Mouse (Mus musculus) fat pad, adult 2 months (tissue): ENCODE data around the gene Optc.

Source experiments
- DNase-seq: peaks from one replicate; pipeline ENCODE4 v3.0.0-alpha.2; 2011; ENCODE audit warnings: low read depth, low spot score; ENCODE audit errors: extremely low read depth

Gene Optc

DNA sequence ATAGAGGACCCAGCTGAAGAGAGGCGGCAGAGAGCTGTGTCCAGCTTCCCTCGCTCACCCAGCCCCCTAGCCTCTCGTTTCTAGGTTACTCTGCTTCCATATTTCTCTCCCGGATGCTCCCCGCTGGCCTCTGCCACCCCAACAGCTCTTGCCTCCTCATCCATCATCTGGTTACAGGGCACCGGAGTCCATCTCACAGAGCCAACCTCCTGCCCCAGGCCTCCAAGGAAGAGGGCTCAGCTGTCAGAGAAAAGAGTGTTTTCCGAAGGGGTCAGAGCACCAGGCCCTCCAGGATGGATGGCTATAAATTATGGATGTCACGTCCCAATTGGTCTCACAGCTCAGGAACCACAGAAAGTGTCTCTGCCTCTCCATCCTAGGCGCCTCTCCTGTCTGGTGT lies 23.1 kb downstream of the Optc start:
- DNase-seq, result no peak

DNA sequence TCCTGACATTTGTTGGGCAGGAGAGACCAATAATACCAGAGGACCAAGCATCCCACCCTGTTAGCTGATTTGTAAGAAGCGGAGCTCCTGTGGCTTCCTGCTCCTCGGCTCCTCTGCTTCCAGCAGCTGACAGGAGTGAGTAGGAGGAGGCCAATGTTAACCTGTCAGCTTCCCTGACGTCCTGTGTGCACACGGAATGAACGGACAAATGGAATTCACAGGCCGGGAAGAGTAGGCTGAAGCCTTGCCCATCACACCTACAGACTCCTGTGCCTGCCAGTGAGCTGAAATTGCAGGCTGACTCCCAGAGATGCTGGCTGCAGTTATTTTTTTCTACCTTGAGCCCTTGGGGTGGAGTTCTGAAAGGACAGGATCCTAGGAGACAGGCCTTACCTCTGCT lies 23.7 kb downstream of the Optc start:
- DNase-seq, result no peak

DNA sequence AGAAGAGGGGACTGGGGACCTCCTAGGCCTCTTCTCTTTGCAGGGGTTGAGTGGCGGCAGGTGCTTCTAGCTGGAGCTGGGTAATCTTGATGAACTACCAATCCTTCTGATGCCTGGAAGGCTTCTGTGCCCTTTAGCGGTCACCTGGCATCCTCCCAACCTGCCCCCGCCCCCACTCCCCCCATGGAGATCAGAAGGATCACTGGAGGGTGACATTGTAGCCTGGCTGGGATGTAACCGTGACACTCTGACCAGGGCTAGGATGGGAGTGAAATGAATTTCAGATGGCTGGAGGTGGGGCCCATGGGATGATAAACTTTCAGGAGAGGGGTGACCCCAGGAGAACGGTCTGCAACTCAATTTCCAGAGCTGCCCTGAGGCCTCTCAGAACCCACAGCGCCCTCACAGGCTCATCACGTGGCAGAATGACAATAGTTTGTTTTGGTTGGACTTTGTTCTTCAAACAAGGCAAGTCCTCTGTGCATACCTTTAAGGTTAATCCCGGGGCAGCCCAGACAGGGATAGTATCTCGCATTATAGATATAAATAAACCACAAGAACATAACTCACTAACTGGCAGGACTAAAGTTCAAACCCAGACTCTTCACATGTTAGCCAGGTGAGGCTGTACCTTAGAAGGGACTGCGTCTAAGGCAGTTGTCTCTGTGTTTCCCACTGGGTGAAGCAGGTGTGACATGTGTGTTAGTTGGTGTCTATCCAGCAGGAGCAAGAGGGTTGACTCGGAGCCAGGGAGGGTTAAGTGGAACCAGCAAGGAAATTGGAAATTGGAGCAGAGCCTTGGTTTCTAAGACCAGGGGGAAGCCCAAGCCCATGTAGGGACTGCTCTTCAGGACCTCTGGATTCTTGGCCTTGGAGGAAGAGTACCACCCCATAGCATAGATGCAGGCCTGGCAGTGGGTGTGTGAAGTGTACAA lies 25.2 kb downstream of the Optc start:
- no peak for DNase-seq

DNA sequence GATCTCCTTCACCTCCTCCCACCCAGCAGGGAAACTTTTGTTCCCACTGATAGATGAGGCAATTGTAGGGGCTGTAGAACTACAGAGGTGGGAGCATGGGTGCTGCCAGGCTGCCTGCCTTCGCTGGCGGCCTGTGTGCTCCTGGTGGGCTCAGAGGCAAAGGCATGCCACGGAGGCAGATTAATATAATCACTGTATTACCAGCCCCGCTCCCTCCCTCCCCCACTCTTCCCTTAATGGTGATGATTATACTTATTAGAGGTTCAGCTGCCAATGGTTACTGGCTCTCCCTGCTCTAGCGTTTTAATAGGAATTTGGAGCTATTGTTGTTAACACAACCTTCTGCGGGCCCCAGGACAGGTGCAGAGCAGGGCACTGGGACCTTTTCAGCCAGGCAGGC lies 26.0 kb downstream of the Optc start:
- no peak for DNase-seq

DNA sequence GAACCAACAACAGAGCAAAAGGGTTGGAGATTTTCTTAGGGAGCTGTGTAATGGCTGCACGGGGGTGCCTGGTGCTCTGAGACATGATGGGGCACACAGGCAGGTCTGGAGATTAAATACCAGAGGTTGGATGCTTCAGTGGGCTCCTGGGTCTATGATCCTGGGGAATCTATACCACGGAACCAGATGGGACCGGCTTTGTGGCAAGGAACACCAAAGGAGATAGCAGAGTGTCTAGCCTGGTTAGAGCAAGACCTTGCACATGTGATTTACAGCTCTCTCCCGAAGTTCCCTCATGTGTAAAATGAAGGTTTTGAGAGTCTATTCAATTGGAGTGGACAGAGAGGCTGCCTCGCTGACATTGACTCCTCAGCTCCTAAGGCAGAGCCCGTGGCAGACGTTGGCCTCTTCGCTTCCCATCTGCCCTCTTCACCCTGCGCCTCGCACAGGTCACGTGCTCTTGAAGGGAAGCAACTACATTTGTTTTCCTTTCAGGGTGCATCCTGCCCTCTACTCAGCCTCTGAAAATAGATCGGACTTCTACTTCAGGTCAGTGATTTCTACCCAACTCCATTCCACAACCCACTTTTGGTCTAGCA lies 28.9 kb downstream of the Optc start:
- DNase-seq, result no peak

DNA sequence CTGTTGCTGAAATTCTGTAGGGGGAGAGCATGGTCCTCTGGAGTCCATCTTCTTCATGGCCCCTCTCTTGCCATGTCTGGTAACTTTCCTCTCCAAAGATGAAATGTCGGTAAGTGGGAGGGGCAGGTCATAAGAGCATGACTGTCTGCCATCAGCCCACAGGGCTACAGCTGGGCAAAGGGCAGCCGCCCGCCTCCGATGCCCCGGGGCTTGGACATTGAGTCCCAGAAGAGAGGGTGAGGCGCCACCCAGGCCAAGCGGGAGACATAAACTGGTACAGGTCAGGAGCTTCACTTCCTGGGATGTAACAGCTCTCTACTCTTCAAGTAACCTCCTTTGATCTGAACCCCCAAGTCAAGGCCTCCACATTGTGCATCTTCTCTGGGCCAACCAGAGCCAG lies 30.9 kb downstream of the Optc start:
- no peak for DNase-seq

DNA sequence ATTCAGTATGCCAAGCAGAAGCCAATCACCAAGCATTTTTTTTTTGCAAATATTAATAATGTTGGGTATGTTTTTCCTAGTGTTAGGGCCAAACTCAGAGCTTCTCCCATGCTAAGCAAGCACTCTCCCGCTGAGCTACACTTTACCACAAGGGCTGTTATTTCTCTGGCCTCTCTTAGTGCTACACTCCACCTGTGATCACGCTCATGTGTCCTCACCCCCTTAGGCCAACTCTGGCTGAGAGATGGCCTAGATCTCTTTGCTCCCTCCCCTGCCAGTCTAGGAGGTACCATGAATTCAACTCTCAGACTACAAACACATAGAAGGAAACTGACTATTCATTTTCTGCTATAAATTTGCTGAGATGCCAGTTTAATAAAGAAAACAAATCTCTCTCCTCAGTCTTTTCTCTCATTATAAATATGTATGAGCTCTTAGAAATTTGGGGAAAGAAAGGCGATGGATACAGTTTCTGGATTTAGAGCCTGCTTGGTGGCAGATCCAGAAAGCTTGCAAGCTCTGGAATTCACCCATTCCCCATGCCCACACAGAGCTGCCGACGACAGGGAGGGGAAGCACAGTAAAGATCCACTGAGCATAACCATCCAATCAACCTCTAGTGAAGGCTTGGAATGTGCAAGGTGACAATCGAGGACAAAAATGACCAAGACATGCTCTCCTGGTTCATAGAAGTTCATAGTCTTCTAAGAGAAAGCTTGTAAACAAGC lies 34.5 kb downstream of the Optc start:
- no peak for DNase-seq

DNA sequence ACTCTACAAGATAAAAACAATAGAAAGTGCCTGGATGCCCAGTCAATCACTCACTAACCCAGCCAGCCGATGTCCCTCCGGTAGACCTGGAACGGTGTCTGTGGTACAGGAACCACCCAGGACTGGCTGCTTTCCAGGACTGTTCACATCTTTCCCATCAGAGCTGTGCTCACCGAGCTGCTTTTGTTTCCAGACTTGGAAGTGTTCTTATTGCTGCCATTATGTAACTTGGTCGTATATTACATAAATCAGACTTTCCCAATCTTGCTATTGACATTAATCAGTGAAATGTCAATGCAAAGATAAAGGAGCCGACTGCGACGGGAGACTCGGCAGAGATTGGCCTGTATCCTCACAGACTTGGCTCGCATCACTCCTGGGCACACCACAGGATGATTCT lies 36.6 kb downstream of the Optc start:
- DNase-seq, result peak; percentile 93

DNA sequence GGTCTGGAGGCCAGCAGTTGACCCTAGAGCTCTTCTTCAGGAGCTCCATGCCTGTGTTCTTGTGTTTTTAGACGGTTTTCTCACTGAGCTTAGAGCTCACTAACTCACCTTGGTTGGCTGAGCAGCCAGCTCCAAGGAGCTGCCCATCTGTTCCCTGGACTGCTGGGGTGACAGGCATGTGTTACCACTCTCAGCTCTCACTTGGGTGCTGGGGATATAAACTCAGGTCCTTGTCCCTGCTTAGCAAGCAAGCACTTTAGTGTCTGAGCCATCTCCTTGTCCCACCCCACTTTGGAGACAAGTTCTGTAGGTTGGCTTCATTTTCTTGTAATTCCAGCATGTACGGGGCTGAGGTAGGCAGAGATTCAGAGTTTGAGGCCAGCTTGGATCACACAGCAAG lies 38.6 kb downstream of the Optc start:
- DNase-seq, result no peak

DNA sequence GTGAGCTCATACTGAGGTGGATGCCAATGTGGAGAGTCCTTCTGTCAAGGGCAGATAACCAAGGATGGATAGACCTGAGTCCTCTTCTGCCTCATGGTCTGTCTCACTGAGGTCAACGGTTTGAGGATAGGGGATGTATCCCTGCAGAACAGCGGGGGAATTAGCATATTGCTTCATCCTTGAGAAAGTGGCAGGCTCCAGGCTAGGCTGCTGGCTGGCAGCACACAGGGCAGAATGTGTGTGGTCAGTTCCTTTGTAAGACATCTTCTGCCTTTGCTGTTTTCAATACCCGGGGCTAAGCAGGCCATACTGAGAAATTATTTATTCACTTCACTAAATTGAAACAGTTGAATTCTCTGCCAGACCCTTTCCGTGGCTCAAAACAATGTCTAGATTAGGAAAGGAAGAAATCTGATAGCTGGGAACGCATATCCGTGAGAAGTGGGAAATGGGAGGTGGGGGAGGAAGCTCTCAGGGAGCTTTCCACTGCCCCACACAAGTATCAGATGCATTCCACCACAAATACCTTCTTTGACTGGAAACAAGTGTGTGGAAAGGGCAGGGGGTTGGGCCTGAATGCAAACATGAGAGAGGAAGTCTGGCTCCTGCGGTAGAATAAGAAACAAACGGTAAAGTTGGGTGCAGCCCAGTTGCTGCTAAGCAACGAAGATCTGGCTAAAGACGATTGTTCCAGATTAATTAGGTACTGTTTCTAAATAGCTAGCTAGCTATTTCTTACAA lies 44.4 kb downstream of the Optc start:
- DNase-seq, result no peak

DNA sequence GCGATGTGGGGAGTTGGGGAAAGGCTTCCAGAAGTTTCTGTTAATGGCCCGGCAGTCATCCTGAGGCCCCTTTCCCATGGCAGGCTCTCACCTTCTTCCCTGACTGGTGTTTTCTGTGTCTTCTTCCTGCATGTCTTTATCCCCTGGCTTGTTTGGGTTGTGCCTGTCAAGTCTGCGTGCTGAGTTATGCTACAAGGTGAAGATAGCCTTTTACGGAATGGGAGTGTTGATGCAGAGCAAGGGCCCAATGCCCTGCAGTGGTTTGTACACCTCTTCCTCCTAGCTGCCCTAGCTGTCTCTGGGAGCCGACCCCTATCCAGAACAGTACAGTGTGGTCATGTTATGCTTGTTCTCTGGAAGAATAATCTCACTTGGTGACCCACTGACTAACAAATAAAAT lies 46.8 kb downstream of the Optc start:
- DNase-seq, result no peak

DNA sequence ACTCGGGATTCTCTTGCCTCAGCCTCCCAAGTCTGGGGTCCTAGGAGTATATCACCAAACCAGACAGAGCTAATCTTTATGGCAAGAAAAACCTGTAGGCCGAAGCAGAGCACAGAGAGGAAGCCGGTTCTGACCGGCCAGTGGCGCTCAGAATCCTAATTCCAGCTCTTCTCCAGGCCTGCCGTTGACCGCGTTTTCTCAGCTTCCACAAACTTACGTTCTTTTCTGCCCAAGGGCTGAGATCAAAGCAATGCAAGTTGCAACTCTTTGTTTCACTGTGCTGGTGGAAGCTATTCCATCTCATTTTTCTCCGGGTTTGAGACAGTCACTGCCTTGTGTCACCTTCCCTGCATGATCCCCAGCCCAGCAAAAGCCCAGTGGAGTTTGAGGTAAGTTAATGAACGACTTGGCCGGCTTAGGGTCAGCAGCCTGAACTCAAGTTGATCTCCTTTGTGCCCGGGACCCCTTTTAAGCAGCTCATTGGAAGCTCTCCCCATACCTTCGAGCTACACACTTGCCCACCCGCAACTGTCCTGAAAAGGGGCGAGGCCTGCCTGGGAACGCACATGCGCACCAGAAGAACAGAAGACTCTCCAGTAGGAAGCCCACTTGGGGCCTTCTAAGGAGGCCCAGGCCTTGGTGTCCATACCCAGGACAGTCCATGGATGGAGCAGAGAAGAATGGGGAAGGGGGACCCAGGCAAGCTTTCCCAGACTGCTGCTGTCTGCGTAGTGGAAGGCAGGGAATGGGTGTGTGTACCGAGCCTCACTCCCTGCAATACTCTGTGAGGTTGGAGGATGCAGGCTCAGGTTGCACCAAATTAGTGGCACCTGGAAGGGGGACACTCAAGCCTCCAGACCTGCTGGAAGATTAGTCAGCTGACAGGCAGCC lies 47.7 kb downstream of the Optc start:
- DNase-seq, result no peak

DNA sequence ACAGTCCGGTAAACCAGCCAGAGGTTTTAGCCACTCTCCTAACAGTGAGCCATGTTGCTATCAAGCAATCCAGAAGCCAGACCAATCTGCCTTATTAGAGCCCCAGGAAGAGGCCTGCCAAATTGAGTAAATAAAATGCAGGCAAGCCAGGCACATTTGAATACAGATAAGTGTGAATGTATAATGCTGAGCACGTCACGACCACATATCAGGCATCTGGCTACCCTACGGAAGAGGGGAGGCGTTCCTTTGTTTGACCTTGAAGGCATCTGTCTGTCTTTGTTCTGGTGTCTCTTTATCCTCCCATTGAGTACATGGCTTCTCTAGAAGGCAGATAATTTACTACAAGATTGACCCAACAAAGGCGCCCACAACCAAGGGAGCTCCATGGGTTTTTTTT lies 48.5 kb downstream of the Optc start:
- DNase-seq, result no peak

DNA sequence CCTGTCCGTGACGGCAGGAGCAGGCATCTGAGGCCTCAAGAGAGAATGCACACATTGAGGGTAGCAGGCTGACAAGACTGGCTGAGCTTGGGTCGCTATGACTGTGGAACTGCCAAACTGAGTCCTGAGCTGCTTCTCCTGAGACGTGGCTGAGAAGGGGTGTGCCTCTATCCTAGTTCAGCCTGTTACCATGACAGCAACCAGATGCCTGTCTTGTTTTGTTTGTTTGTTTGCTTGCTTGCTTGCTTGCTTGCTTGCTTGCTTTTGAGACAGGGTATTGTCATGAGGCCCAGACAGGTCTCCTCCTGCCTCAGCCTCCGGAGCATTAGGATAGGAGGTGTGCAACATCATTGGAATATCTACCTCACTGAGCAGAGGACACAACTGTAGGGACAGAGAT lies 50.0 kb downstream of the Optc start:
- DNase-seq, result no peak

DNA sequence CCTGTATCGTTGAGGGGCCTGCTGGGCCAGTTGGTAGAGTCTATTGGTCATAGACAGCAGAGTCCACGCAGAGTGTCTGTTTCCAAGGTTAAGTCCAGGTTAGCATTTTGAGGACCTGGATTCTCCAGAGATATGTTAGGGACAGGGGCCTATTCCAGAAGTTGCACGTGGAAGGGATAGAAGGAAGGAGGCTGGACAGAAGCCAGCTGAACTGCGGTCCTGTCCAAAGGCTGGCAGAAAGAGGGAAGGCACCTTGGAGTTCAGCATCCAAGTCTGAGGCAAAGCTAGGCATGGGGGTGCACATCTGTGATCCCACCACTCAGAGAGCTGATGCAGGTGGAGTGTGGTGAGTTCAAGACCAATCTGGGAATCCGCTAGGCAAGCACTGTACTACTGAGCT lies 50.6 kb downstream of the Optc start:
- no peak for DNase-seq

DNA sequence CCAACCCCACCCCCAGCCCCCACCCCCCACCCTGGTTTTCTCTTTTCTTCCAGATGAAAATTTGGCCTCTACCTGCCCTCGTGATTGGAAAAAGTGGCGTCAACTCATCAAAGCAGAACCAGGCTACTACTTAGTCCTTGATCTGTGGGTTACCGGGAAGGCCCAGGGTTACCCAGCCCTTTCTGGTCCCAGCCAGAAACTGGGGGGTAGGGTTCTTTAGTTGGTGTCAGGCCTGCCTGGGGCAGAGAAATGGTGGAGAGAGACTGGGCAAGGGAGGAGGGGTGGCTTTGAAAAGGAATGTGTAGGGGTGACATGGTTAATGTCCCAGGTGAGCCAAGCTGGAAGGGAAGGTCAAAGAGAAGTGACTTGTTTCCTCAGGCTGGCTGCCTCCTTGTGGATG lies 51.1 kb downstream of the Optc start:
- no peak for DNase-seq

DNA sequence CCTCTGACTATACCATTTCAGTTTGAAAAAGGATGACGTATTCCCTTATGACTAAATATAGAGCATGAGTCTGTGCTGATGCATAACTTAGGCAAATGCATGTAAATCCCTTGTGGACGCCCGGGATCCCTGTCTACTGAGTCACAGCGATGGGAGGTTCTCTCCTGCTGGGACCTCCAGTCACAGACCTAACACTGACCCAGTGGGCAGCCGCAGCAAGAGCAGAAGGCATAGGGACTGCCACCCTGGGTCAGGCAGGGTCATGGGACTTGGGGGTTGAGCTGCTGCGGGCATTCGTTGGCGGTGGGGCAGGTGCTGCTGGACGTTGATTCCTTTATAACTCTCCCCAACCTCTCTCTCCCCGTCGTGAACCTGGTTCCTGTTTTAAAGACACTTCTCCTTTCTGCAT lies 51.7 kb downstream of the Optc start:
- DNase-seq, result no peak

DNA sequence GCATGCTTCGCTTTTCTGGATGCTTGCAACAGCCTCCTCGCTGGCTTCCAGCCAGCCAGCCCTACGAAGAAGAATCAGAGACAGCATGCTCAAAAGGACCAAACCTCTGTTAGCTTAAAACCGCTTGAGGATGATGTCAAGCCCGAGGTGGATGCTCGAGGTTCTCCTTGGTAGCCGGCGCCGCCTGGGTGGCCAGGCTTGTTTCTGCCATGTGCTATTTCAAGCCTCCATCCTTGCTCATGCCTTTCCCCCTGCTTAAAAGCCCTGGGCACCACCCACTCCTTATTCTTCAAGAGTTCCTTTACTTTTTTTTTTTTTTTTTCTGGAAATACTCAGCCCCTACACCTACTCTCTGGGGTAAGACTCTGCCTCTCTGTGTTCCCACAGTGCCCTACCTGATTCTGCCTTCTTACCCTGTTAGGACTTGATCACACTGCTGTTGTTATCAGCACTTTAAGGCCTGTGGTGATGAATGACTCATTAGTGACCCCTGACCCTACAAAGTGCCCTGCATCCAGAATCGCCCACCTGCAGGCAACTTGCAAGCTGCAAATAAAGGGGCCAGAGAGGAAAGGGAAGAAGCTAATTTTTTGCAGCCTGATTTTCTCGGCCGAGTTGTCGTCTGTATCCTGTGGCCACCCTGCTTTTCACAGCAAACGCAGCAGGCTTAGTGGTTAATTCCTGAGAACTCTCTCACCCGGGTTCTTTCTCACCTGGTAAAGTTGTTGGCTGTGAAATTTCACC lies 52.4 kb downstream of the Optc start:
- no peak for DNase-seq

DNA sequence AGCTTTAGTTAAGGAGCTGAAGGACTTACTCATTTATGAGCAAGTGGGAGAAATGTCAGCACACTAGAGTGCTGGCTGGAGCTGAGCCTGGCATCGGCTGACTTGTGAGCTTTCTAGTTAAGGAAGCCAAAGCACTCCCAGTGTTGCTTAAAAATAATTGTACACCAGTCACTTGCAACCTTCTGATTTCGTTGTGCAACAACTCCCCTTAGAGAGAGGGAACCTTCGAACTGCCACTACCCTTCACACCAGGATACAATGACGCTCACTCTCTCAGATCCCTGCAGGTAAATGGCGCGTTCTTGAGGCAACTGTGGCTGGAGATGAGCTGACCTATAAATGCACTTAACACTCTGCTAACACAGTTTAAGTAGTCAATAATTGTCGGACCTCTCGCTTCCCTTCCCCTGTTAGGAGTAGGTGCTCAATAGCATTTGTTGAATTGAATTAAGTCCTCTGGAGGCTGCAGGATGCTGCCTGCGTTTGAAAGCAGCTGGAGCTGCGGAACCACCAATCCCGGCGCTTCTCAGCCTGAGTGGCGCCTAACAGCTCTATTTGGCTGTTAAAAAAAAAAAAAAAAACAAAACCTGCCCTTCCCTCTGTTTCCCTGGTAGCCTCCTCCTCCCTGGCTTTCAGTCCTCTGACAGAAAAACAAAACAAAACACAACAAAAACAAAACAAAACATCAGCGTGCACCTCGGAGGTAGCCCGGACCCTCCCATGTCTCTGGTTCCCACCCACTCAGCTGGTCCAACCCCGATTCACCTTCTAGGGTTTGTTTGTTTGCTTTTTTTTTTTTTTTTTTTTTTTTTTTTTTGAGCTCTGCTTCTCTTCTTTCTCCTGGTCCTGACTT lies 53.2 kb downstream of the Optc start:
- peak; percentile 93 for DNase-seq
